Mouse (Mus musculus): ENCODE measurements around the gene Bend5.

- no peak for TF ChIP-seq CTCF (conservative IDR thresholded peaks at IDR 0.05; ENCODE audit: insufficient read depth, insufficient read length, low read depth, low read length)
- no peak for TF ChIP-seq POLR2A (IDR thresholded peaks at IDR 0.05; ENCODE audit: low read depth, low read length)
These were observed 71.4 kb downstream of the Bend5 start for GRCm38 (mm10) chr4:111486187-111486586.
